Mouse (Mus musculus) thymus, adult 2 months (tissue): ENCODE data around the gene Zdhhc14. TPM values are rescaled to one million over a fixed set of nuclear protein-coding genes. Genes with fewer than 3 reads are reported as not detected.

Experiments used
- DNase-seq: peaks from one replicate; pipeline ENCODE4 v3.0.0; 2021
- H3K27ac ChIP-seq: fragments of 200-500 bp; 2 replicates; pipeline ENCODE4 v1.5.1; 2012; ENCODE audit warnings: low read length, control low read depth; ENCODE audit not compliant: control insufficient read depth, insufficient read depth
- H3K27me3 ChIP-seq: fragments of 200-500 bp; 2 replicates; pipeline ENCODE4 v1.6.1; 2012; ENCODE audit warnings: mild to moderate bottlenecking, low read length, moderate library complexity, mixed read lengths; ENCODE audit not compliant: control insufficient read depth, insufficient read depth
- H3K36me3 ChIP-seq: fragments of 200-500 bp; 2 replicates; pipeline ENCODE4 v1.6.1; 2012; ENCODE audit warnings: mild to moderate bottlenecking, low read length, moderate library complexity; ENCODE audit not compliant: control insufficient read depth, insufficient read depth
- H3K4me1 ChIP-seq: fragments of 200-500 bp; replicated peaks from 2 replicates; pipeline ENCODE4 v1.6.1; 2012; ENCODE audit warnings: low read length; ENCODE audit not compliant: control insufficient read depth, insufficient read depth
- H3K4me3 ChIP-seq: fragments of 200-500 bp; 2 replicates; pipeline ENCODE4 v1.5.1; 2012; ENCODE audit warnings: mild to moderate bottlenecking, low read length, control low read depth, moderate library complexity; ENCODE audit not compliant: control insufficient read depth, insufficient read depth
- CTCF ChIP-seq: fragments of 200-500 bp; IDR thresholded peaks from 2 replicates; pipeline ENCODE4 v1.5.1; 2012; ENCODE audit warnings: mild to moderate bottlenecking, control low read depth, low read length, moderate library complexity, borderline replicate concordance; ENCODE audit not compliant: control insufficient read depth, poor library complexity, insufficient read depth; ENCODE audit errors: extremely low read depth
- POLR2A ChIP-seq: fragments of 200-500 bp; IDR thresholded peaks from 2 replicates; pipeline ENCODE4 v1.6.1; 2012; ENCODE audit warnings: mild to moderate bottlenecking, low read length, control low read depth, moderate library complexity; ENCODE audit not compliant: control insufficient read depth, poor library complexity, insufficient read depth; ENCODE audit errors: extremely low read depth
- WGBS: fragments of 180-500 bp; shearing (Covaris S2); methylation state at CpG from one replicate; pipeline ENCODE4 v1.1.7; 2018; 5-methylcytosine and 5-hydroxymethylcytosine counted together
- polyA plus RNA-seq: library from polyadenylated mRNA; depleted of rRNA; stranded (reverse); fragments of >200 nt; gene quantifications from 2 replicates; pipeline ENCODE4 v1.2.3, GENCODE M21; 2012

Zdhhc14 gene
- polyA plus RNA-seq, 1 experiment = 13.3 TPM

DNA sequence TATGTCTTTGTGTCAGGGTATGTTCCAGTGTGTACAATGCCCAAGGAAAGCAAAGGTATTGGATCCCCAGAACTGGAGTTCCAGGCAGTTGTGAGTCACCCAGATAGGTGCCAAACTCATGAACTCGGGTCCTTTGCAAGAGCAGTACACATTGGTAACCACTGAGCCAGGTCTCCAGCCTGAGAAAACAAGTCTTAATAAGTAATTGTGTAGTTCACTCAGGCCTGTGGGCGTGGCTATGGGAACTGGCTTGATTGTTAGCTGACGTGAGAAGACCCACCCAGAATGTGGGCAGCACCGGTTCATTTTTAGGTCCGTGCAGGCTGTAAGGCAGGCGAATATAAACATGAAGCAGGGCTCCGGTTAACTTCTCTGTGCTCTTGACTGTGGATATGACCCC is 73.6 kb downstream of the Zdhhc14 start:
- DNase-seq = no peak
- WGBS = 92% methylated on average over 7 of the region's 7 CpGs

DNA sequence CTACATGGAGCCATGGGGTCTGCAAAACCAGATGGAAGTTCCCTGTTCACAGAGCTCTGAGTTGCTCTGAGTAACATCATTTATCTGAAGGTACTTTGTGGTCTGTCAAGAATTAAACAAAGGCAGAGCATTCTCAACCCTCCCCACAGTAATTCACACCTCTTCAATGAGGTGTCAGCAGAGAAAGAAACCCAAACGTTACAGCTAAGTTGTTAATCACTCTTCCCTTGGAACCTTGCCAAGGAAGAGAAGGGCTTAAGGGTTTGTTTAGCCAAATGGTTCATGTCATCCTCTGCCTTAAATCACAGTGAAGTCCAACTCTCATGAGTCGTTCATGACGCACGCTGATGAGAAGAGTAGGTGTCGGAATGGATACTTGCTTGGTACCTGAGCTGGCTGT is 75.6 kb downstream of the Zdhhc14 start:
- no peaks in the 10 kb centered on the region for H3K36me3 ChIP-seq
- H3K4me1 ChIP-seq = no peaks in the 10 kb centered on the region
- no peak overlapping the region for H3K27ac ChIP-seq
- no peak for DNase-seq
- H3K4me3 ChIP-seq = no peak overlapping the region
- WGBS = 85% methylated on average over 5 of the region's 5 CpGs
- H3K27me3 ChIP-seq = no peaks in the 10 kb centered on the region
- no peak for TF ChIP-seq POLR2A
- TF ChIP-seq CTCF = no peak

More for the DNA sequence above, 73.6 kb downstream of the Zdhhc14 start:
- Histone ChIP-seq H3K27ac (no peak overlapping the region), H3K27me3 (no peaks in the 10 kb centered on the region), H3K4me3 (no peak overlapping the region), H3K4me1 (no peaks in the 10 kb centered on the region), H3K36me3 (no peaks in the 10 kb centered on the region)
- TF ChIP-seq POLR2A (no peak), CTCF (no peak)

DNA sequence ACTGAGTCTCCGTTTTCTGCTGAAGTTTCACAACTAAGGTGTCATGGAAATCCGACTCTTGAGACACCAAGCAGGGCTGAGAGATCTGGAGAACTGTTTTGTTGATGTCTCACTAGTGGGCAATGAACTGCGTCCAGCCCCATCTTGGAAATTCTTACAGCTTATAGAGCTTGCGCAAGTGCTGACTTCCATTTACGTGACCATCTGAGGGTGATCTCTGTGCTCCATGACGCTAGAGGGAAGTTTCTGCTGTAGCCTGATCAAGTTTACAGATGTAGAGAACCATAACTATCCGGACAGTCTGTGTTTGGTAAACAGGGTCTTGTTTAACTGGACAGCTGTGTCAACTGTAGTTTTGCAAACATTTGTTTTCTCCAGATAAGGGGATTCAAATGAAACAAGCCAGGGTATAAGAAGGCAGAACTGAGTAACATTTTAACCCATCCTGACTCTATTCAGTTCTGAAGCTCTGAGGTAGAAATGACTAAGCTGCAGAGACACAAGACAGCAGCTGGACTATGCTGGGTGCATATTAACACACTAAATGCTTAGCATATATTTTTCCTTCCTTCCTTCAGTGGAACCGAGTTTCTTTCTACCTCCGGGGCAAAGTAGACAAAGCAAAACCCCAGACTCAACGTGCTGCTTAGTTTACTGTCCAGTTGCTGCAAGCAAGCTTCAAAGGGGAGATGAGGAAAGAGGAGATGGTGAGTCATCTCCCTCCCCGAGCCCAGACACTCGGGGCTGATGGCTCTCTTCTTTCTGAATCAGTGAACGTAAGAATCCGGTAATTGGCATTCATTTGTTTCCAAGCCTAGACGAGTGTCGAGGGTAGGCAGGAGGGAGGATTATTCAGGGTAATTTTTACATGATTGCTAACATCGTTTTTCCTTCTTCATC is 77.0 kb downstream of the Zdhhc14 start:
- WGBS = 87% methylated on average over 17 of the region's 17 CpGs
- H3K36me3 ChIP-seq = no peaks in the 10 kb centered on the region
- H3K4me1 ChIP-seq = no peaks in the 10 kb centered on the region
- TF ChIP-seq POLR2A (no peak), CTCF (no peak)
- no peak overlapping the region for H3K4me3 ChIP-seq
- H3K27ac ChIP-seq = no peak overlapping the region
- no peaks in the 10 kb centered on the region for H3K27me3 ChIP-seq
- no peak for DNase-seq

DNA sequence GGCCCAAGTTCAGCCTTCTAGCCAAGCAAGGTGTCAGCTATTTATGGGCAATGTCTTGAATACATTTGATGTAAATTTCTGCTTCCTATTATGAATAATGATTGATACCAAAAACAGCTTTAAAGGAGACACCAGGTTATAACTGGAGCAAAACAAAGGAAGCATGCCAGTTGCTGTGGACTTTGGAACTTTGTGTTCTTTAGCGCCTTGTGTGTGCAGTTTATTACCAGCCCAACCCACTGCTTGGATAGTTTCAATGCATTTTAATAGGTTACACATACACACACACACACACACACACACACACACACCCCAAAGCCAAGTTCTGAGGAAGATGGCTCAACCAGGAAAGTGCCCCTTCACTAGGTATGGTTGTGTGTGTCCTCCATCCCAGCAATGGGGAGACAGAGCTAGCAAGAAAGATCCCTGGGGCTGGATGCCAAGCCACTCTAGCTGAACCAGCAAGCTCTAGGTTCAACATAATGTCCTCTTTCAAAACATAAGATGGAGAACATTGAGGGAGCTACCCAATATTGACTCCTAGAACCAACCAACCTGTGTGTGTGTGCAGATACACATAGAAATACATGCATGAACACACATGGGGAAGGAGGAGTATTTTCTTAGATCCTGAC is 79.9 kb downstream of the Zdhhc14 start:
- no peak for DNase-seq
- Histone ChIP-seq H3K4me3 (no peak overlapping the region), H3K27me3 (no peaks in the 10 kb centered on the region), H3K4me1 (no peaks in the 10 kb centered on the region), H3K27ac (no peak overlapping the region), H3K36me3 (no peaks in the 10 kb centered on the region)
- 100% methylated on average over 1 of the region's 1 CpGs for WGBS
- no peak for TF ChIP-seq POLR2A

DNA sequence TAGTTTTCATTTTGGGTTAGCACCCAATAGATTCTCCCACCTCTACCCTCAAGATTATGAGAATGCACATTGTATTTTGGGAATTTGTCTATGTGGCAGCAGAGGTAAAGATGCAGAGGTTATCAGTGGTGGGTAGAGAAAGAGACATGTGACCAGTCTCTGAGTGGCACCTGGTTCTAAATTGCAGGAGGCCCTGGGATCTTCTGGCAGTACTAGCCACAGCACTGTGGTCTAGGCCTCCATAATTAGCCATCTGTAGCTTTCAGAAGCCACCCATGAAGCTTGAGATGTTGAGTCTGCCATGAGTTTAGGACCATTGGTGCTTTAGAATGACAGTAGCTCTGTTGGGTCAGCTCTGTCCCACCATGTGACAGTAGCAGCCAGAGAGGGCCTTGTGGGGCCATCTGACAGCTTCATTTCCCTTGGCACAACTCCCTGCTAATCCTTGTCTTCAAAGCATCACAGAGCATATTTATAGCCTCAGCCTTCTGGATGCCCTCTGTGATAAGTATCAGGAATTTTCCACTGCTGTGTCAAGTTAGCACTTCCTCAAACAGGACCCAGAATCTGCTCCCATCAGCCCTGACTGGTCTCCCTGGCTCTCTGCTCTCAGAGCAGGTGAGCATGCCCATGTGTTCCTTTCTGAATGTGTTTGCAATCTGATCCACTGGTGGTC is 80.5 kb downstream of the Zdhhc14 start:
- no peaks in the 10 kb centered on the region for H3K4me1 ChIP-seq
- H3K4me3 ChIP-seq = no peak overlapping the region
- DNase-seq = no peak
- H3K36me3 ChIP-seq = no peaks in the 10 kb centered on the region
- no peaks in the 10 kb centered on the region for H3K27me3 ChIP-seq
- H3K27ac ChIP-seq = no peak overlapping the region
- TF ChIP-seq POLR2A = no peak
- no peak for TF ChIP-seq CTCF

DNA sequence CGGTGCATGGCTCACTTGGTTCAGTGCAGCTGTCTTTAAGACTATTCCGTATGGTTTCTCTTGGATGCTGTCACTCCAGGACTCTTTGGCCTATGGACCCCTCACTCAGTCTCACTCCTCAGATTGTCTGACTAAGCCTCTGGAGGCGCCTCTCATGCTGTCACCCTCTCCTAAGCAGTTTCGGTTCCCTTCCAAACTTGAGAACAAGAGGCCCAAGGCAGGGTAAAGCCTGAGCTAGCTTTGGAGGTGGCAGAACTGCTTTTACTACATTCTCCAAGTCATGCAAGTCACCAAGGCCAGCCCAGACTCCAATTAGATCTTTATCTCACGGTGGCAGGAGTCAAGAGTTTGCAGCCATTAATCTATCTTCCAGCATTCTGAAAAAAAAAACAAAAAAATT is 82.3 kb downstream of the Zdhhc14 start:
- no peaks in the 10 kb centered on the region for H3K4me1 ChIP-seq
- DNase-seq = no peak
- H3K27me3 ChIP-seq = no peaks in the 10 kb centered on the region
- no peak overlapping the region for H3K27ac ChIP-seq
- WGBS = 90% methylated on average over 5 of the region's 5 CpGs
- H3K4me3 ChIP-seq = no peak overlapping the region
- no peaks in the 10 kb centered on the region for H3K36me3 ChIP-seq
- TF ChIP-seq POLR2A (no peak), CTCF (no peak)
